Mouse (Mus musculus): ENCODE results near the gene Prrx2. TPM values are rescaled to one million over a fixed set of nuclear protein-coding genes. Genes with fewer than 3 reads are reported as not detected.

Gene Prrx2
- total and polyA plus RNA-seq, 2 experiments from 2014 or later = 5.6 to 6.7 TPM

GRCm38 (mm10) chr2:30807147-30807647 lies 27.6 kb upstream of the Prrx2 start:
- peak overlapping the region; percentile 94 for H3K4me2 ChIP-seq (ENCODE audit: low read depth, low read length)
- no peaks in the 10 kb centered on the region for H3K27me3 ChIP-seq (ENCODE audit: insufficient read depth, low read length)
- peaks cover 9% of the 10 kb centered on the region; the same call in 1 of the 2 replicates for H3K4me1 ChIP-seq (ENCODE audit: insufficient read depth, low read length)
- H3K27ac ChIP-seq = peak overlapping the region; percentile 86
- DNase-seq (ENCODE audit: low spot score) (no peak), ATAC-seq (peak; percentile 22; the same call in 1 of the 2 replicates)
- H3K36me3 ChIP-seq (ENCODE audit: insufficient read depth, low read length) = no peaks in the 10 kb centered on the region; the same call in 1 of the 2 replicates
- no peak for TF ChIP-seq CTCF (IDR thresholded peaks at IDR 0.05; ENCODE audit: low read depth)
- H3K9ac ChIP-seq (replicated peaks; ENCODE audit: low read length) = peak overlapping the region; percentile 35
- H3K4me3 ChIP-seq (ENCODE audit: low read length) = peak overlapping the region; percentile 65
- 7% methylated on average over 28 of the region's 28 CpGs for WGBS
- H3K9me3 ChIP-seq (ENCODE audit: low read length) = no peaks in the 10 kb centered on the region

- peak within 1 kb of the TSS; percentile 85 for H3K9ac ChIP-seq (replicated peaks; ENCODE audit: low read length)
- no peaks in the 10 kb centered on the region for H3K27me3 ChIP-seq (ENCODE audit: insufficient read depth, low read length)
- peak within 1 kb of the TSS; percentile 65 for H3K4me3 ChIP-seq (ENCODE audit: low read length)
- DNase-seq (ENCODE audit: low spot score) = peak; percentile 98
- H3K4me1 ChIP-seq (ENCODE audit: insufficient read depth, low read length) = peaks cover 9% of the 10 kb centered on the region; the same call in 1 of the 2 replicates
- peaks cover 2% of the 10 kb centered on the region for H3K36me3 ChIP-seq (ENCODE audit: insufficient read depth, low read length)
- whole genome bisulfite sequencing = 1% methylated on average over 38 of the region's 44 CpGs
- no peaks in the 10 kb centered on the region for H3K9me3 ChIP-seq (ENCODE audit: low read length)
- TF ChIP-seq CTCF (IDR thresholded peaks at IDR 0.05; ENCODE audit: low read depth) = 0 out of 2 replicates have a peak, but pooled peaks have one; percentile 1
- peak; percentile 99 for ATAC-seq
- peak within 1 kb of the TSS; percentile 86 for H3K27ac ChIP-seq
- peak within 1 kb of the TSS; percentile 94 for H3K4me2 ChIP-seq (ENCODE audit: low read depth, low read length)
These were observed 27.0 kb upstream of the Prrx2 start, which contains the start of gene Ntmt1 for GRCm38 (mm10) chr2:30807648-30808295. Ntmt1 (plus strand) TSS chr2:30807826.

- Histone ChIP-seq H3K9ac (replicated peaks; ENCODE audit: low read length) (peak overlapping the region; percentile 85), H3K9me3 (ENCODE audit: low read length) (no peaks in the 10 kb centered on the region), H3K36me3 (ENCODE audit: insufficient read depth, low read length) (peaks cover 6% of the 10 kb centered on the region), H3K4me1 (ENCODE audit: insufficient read depth, low read length) (peaks cover 9% of the 10 kb centered on the region; the same call in 1 of the 2 replicates), H3K4me3 (ENCODE audit: low read length) (peak overlapping the region; percentile 65), H3K4me2 (ENCODE audit: low read depth, low read length) (peak overlapping the region; percentile 94), H3K27ac (peak overlapping the region; percentile 86), H3K27me3 (ENCODE audit: insufficient read depth, low read length) (no peaks in the 10 kb centered on the region)
- 2% methylated on average over 10 of the region's 10 CpGs for WGBS
- ATAC-seq = no peak
- TF ChIP-seq CTCF (IDR thresholded peaks at IDR 0.05; ENCODE audit: low read depth) = no peak
- DNase-seq (ENCODE audit: low spot score) = peak; percentile 20
These were observed 26.5 kb upstream of the Prrx2 start for GRCm38 (mm10) chr2:30808296-30808655.

GRCm38 (mm10) chr2:30809503-30809902 lies 25.3 kb upstream of the Prrx2 start:
- TF ChIP-seq CTCF (IDR thresholded peaks at IDR 0.05; ENCODE audit: low read depth) = no peak
- no peak overlapping the region for H3K9ac ChIP-seq (replicated peaks; ENCODE audit: low read length)
- no peaks in the 10 kb centered on the region for H3K27me3 ChIP-seq (ENCODE audit: insufficient read depth, low read length)

GRCm38 (mm10) chr2:30810573-30810972 lies 24.2 kb upstream of the Prrx2 start:
- 93% methylated on average over 7 of the region's 7 CpGs for WGBS
- DNase-seq (ENCODE audit: low spot score) (no peak), ATAC-seq (no peak)
- TF ChIP-seq CTCF (IDR thresholded peaks at IDR 0.05; ENCODE audit: low read depth) = no peak
- peaks cover 9% of the 10 kb centered on the region; the same call in 1 of the 2 replicates for H3K4me1 ChIP-seq (ENCODE audit: insufficient read depth, low read length)
- H3K36me3 ChIP-seq (ENCODE audit: insufficient read depth, low read length) = peaks cover 14% of the 10 kb centered on the region
- no peak overlapping the region for H3K27ac ChIP-seq
- H3K27me3 ChIP-seq (ENCODE audit: insufficient read depth, low read length) = no peaks in the 10 kb centered on the region
- no peak overlapping the region for H3K4me2 ChIP-seq (ENCODE audit: low read depth, low read length)
- no peak overlapping the region for H3K9ac ChIP-seq (replicated peaks; ENCODE audit: low read length)
- H3K9me3 ChIP-seq (ENCODE audit: low read length) = no peaks in the 10 kb centered on the region
- no peak overlapping the region for H3K4me3 ChIP-seq (ENCODE audit: low read length)

More at GRCm38 (mm10) chr2:30809503-30809902, 25.3 kb upstream of the Prrx2 start:
- DNase-seq (ENCODE audit: low spot score) = no peak
- H3K4me2 ChIP-seq (ENCODE audit: low read depth, low read length) = peak overlapping the region; percentile 40; the same call in 1 of the 2 replicates
- 83% methylated on average over 5 of the region's 5 CpGs for WGBS
- H3K27ac ChIP-seq = no peak overlapping the region
- peaks cover 9% of the 10 kb centered on the region; the same call in 1 of the 2 replicates for H3K4me1 ChIP-seq (ENCODE audit: insufficient read depth, low read length)
- peaks cover 9% of the 10 kb centered on the region for H3K36me3 ChIP-seq (ENCODE audit: insufficient read depth, low read length)
- no peak overlapping the region for H3K4me3 ChIP-seq (ENCODE audit: low read length)
- no peaks in the 10 kb centered on the region for H3K9me3 ChIP-seq (ENCODE audit: low read length)
- no peak for ATAC-seq

GRCm38 (mm10) chr2:30816383-30816782 lies 18.4 kb upstream of the Prrx2 start:
- Histone ChIP-seq H3K4me3 (ENCODE audit: low read length) (no peak overlapping the region), H3K4me2 (ENCODE audit: low read depth, low read length) (no peak overlapping the region), H3K4me1 (ENCODE audit: insufficient read depth, low read length) (no peaks in the 10 kb centered on the region), H3K27me3 (ENCODE audit: insufficient read depth, low read length) (no peaks in the 10 kb centered on the region), H3K9me3 (ENCODE audit: low read length) (no peaks in the 10 kb centered on the region), H3K27ac (no peak overlapping the region), H3K36me3 (ENCODE audit: insufficient read depth, low read length) (peaks cover 41% of the 10 kb centered on the region), H3K9ac (replicated peaks; ENCODE audit: low read length) (no peak overlapping the region)
- TF ChIP-seq CTCF (IDR thresholded peaks at IDR 0.05; ENCODE audit: low read depth) = no peak
- WGBS = 86% methylated on average over 1 of the region's 1 CpGs
- DNase-seq (ENCODE audit: low spot score) = no peak
- ATAC-seq = no peak

GRCm38 (mm10) chr2:30819873-30820272 lies 14.9 kb upstream of the Prrx2 start:
- H3K4me2 ChIP-seq (ENCODE audit: low read depth, low read length) = no peak overlapping the region
- no peaks in the 10 kb centered on the region for H3K9me3 ChIP-seq (ENCODE audit: low read length)
- ATAC-seq (no peak), DNase-seq (ENCODE audit: low spot score) (no peak)
- TF ChIP-seq CTCF (IDR thresholded peaks at IDR 0.05; ENCODE audit: low read depth) = no peak
- H3K36me3 ChIP-seq (ENCODE audit: insufficient read depth, low read length) = peaks cover 59% of the 10 kb centered on the region
- H3K4me3 ChIP-seq (ENCODE audit: low read length) = no peak overlapping the region
- H3K4me1 ChIP-seq (ENCODE audit: insufficient read depth, low read length) = no peaks in the 10 kb centered on the region
- H3K27me3 ChIP-seq (ENCODE audit: insufficient read depth, low read length) = no peaks in the 10 kb centered on the region
- no peak overlapping the region for H3K27ac ChIP-seq
- H3K9ac ChIP-seq (replicated peaks; ENCODE audit: low read length) = no peak overlapping the region
- 93% methylated on average over 5 of the region's 5 CpGs for WGBS

Measured in hindbrain, postnatal 0 days (tissue).